Mouse (Mus musculus): ENCODE measurements at regions not wholly inside any gene's neighbourhood (a gene's known extent, or its start where the extent isn't known, plus 50 kb on each side); places are given as distances from the start of the nearest gene placed in this dataset.

GRCm38 (mm10) chr9:115548722-115549349, 238.6 kb upstream of the Stt3b start:
- DNase-seq: no peak

GRCm38 (mm10) chr9:115551080-115551479, 240.9 kb upstream of the Stt3b start:
- peak in 1 of 2 experiments; percentile 9 for DNase-seq

- no peak for DNase-seq
These were observed 241.3 kb upstream of the Stt3b start for GRCm38 (mm10) chr9:115551501-115551900.

- no peak for DNase-seq
These were observed 247.9 kb upstream of the Stt3b start for GRCm38 (mm10) chr9:115558131-115558530.

GRCm38 (mm10) chr9:115559521-115559920, 249.3 kb upstream of the Stt3b start:
- no peak for DNase-seq

- no peak for DNase-seq
These were observed 251.0 kb upstream of the Stt3b start for GRCm38 (mm10) chr9:115561207-115561606.

GRCm38 (mm10) chr9:115562783-115563182, 252.6 kb upstream of the Stt3b start:
- DNase-seq: no peak

GRCm38 (mm10) chr9:115564366-115564765, 254.1 kb upstream of the Stt3b start:
- no peak for DNase-seq

GRCm38 (mm10) chr9:115568693-115569334, 258.6 kb upstream of the Stt3b start:
- DNase-seq: no peak

- DNase-seq: no peak
These were observed 260.8 kb upstream of the Stt3b start for GRCm38 (mm10) chr9:115570998-115571397.

GRCm38 (mm10) chr9:115581116-115581515, 270.9 kb upstream of the Stt3b start:
- no peak for DNase-seq

- no peak for DNase-seq
These were observed 273.3 kb upstream of the Stt3b start for GRCm38 (mm10) chr9:115583548-115583947.

GRCm38 (mm10) chr9:115584874-115585273, 274.7 kb upstream of the Stt3b start:
- DNase-seq: no peak

GRCm38 (mm10) chr9:115592466-115592865, 282.2 kb upstream of the Stt3b start:
- no peak for DNase-seq

GRCm38 (mm10) chr9:115600228-115600627, 290.0 kb upstream of the Stt3b start:
- no peak for DNase-seq

- DNase-seq: no peak
These were observed 290.6 kb upstream of the Stt3b start for GRCm38 (mm10) chr9:115600826-115601225.

- no peak for DNase-seq
These were observed 292.6 kb upstream of the Stt3b start for GRCm38 (mm10) chr9:115602772-115603171.

- no peak for DNase-seq
These were observed 294.2 kb upstream of the Stt3b start for GRCm38 (mm10) chr9:115604450-115604849.

GRCm38 (mm10) chr9:115604968-115605682, 294.9 kb upstream of the Stt3b start:
- no peak for DNase-seq

- no peak for DNase-seq
These were observed 297.7 kb upstream of the Stt3b start for GRCm38 (mm10) chr9:115607961-115608360.

- no peak for DNase-seq
These were observed 298.2 kb upstream of the Stt3b start for GRCm38 (mm10) chr9:115608377-115608776.

GRCm38 (mm10) chr9:115609904-115610303, 299.4 kb upstream of the Gadl1 start:
- no peak for DNase-seq

- no peak for DNase-seq
These were observed 297.5 kb upstream of the Gadl1 start for GRCm38 (mm10) chr9:115611713-115612112.

- no peak for DNase-seq
These were observed 296.3 kb upstream of the Gadl1 start for GRCm38 (mm10) chr9:115612908-115613307.
